Mouse (Mus musculus) T-helper 2 cell (primary cell): ENCODE data around the gene Abr.

ENCODE experiments used
- in situ Hi-C: fragments of 300-600 bp; cut with MboI, MseI; formaldehyde crosslinking; loops from one replicate; pipeline ENCODE4 v1.15.1; 2025; ENCODE audit warnings: high pct_unique_total_duplicates

The Abr gene

GRCm38 (mm10) chr11:76518613-76519012 is 103.5 kb downstream of the Abr start:
- in situ Hi-C loops, result no loop called here

- in situ Hi-C loops, result no loop called here
Observed at GRCm38 (mm10) chr11:76518125-76518524, 104.0 kb downstream of the Abr start.

GRCm38 (mm10) chr11:76516951-76517350 is 105.2 kb downstream of the Abr start:
- in situ Hi-C loops, result no loop called here

- in situ Hi-C loops, result no loop called here
Observed at GRCm38 (mm10) chr11:76515123-76515522, 107.0 kb downstream of the Abr start.

- in situ Hi-C loops, result no loop called here
Observed at GRCm38 (mm10) chr11:76510977-76511376, 111.1 kb downstream of the Abr start.

- in situ Hi-C loops, result no loop called here
Observed at GRCm38 (mm10) chr11:76509751-76510723, 112.1 kb downstream of the Abr start.

- in situ Hi-C loops, result no loop called here
Observed at GRCm38 (mm10) chr11:76508831-76509595, 113.1 kb downstream of the Abr start.

GRCm38 (mm10) chr11:76508125-76508524 is 114.0 kb downstream of the Abr start:
- in situ Hi-C loops, result no loop called here

GRCm38 (mm10) chr11:76507302-76508124 is 114.6 kb downstream of the Abr start:
- in situ Hi-C loops, result no loop called here

- in situ Hi-C loops, result no loop called here
Observed at GRCm38 (mm10) chr11:76506514-76507228, 115.4 kb downstream of the Abr start.

GRCm38 (mm10) chr11:76505106-76505505 is 117.0 kb downstream of the Abr start:
- in situ Hi-C loops, result no loop called here

GRCm38 (mm10) chr11:76504058-76504457 is 118.1 kb downstream of the Abr start:
- in situ Hi-C loops, result no loop called here

GRCm38 (mm10) chr11:76499987-76500386 is 122.1 kb downstream of the Abr start:
- in situ Hi-C loops, result no loop called here

GRCm38 (mm10) chr11:76499564-76499963 is 122.5 kb downstream of the Abr start:
- in situ Hi-C loops, result no loop called here

- in situ Hi-C loops, result no loop called here
Observed at GRCm38 (mm10) chr11:76497769-76498152, 124.4 kb downstream of the Abr start.

GRCm38 (mm10) chr11:76497066-76497768 is 124.9 kb downstream of the Abr start:
- in situ Hi-C loops, result no loop called here

GRCm38 (mm10) chr11:76496086-76496771 is 125.9 kb downstream of the Abr start:
- in situ Hi-C loops, result no loop called here

GRCm38 (mm10) chr11:76495127-76496028 is 126.7 kb downstream of the Abr start:
- in situ Hi-C loops, result no loop called here
